Mouse (Mus musculus): ENCODE results near the gene Kcnq5.
"Not testable (repeated sequence)": the region's sequence is repeated elsewhere in the genome, so short reads cannot be mapped to it uniquely, and the experiment has no call there.

Gene Kcnq5

GRCm38 (mm10) chr1:21622455-21622854 is 339.3 kb downstream of the Kcnq5 start:
- no peak for DNase-seq

GRCm38 (mm10) chr1:21622039-21622438 is 339.7 kb downstream of the Kcnq5 start:
- DNase-seq, result no peak

GRCm38 (mm10) chr1:21618712-21619111 is 343.0 kb downstream of the Kcnq5 start:
- DNase-seq, result no peak

- no peak for DNase-seq
These were observed 345.1 kb downstream of the Kcnq5 start for GRCm38 (mm10) chr1:21616666-21617065.

- DNase-seq, result no peak
These were observed 347.8 kb downstream of the Kcnq5 start for GRCm38 (mm10) chr1:21613933-21614332.

- no peak for DNase-seq
These were observed 357.7 kb downstream of the Kcnq5 start for GRCm38 (mm10) chr1:21604003-21604402.

GRCm38 (mm10) chr1:21602567-21602966 is 359.2 kb downstream of the Kcnq5 start:
- DNase-seq, result no peak

GRCm38 (mm10) chr1:21600606-21601005 is 361.1 kb downstream of the Kcnq5 start:
- DNase-seq, result no peak

- no peak for DNase-seq
These were observed 367.9 kb downstream of the Kcnq5 start for GRCm38 (mm10) chr1:21593872-21594271.

GRCm38 (mm10) chr1:21567397-21567796 is 394.3 kb downstream of the Kcnq5 start:
- not testable (repeated sequence) for DNase-seq

GRCm38 (mm10) chr1:21554630-21555029 is 407.1 kb downstream of the Kcnq5 start:
- no peak for DNase-seq

GRCm38 (mm10) chr1:21552715-21553114 is 409.0 kb downstream of the Kcnq5 start:
- DNase-seq, result no peak

- DNase-seq, result no peak
These were observed 417.8 kb downstream of the Kcnq5 start for GRCm38 (mm10) chr1:21543909-21544308.

GRCm38 (mm10) chr1:21539486-21539885 is 422.3 kb downstream of the Kcnq5 start:
- no peak for DNase-seq

- no peak for DNase-seq
These were observed 430.9 kb downstream of the Kcnq5 start for GRCm38 (mm10) chr1:21530823-21531222.

GRCm38 (mm10) chr1:21521995-21522394 is 439.7 kb downstream of the Kcnq5 start:
- no peak for DNase-seq

GRCm38 (mm10) chr1:21521475-21521874 is 440.3 kb downstream of the Kcnq5 start:
- DNase-seq, result no peak

GRCm38 (mm10) chr1:21520116-21520645 is 441.6 kb downstream of the Kcnq5 start:
- DNase-seq, result no peak

- DNase-seq, result no peak
These were observed 455.1 kb downstream of the Kcnq5 start for GRCm38 (mm10) chr1:21506665-21507064.

GRCm38 (mm10) chr1:21499815-21500534 is 461.8 kb downstream of the Kcnq5 start:
- no peak for DNase-seq

GRCm38 (mm10) chr1:21496307-21496706 is 465.4 kb downstream of the Kcnq5 start:
- DNase-seq, result no peak

- no peak for DNase-seq
These were observed 473.1 kb downstream of the Kcnq5 start for GRCm38 (mm10) chr1:21488645-21489044.

GRCm38 (mm10) chr1:21486266-21486665 is 475.5 kb downstream of the Kcnq5 start:
- DNase-seq, result no peak

- DNase-seq, result no peak
These were observed 492.4 kb downstream of the Kcnq5 start for GRCm38 (mm10) chr1:21469311-21469710.

- no peak for DNase-seq
These were observed 495.3 kb downstream of the Kcnq5 start for GRCm38 (mm10) chr1:21466431-21466830.

Measured in kidney, adult 11 months (tissue).